Mouse (Mus musculus) right cerebral cortex, postnatal 25 days (tissue): ENCODE measurements around the gene Gm44790.

ENCODE experiments used
- DNase-seq: peaks from one replicate; pipeline ENCODE4 v3.0.0; 2022

Gene Gm44790

DNA sequence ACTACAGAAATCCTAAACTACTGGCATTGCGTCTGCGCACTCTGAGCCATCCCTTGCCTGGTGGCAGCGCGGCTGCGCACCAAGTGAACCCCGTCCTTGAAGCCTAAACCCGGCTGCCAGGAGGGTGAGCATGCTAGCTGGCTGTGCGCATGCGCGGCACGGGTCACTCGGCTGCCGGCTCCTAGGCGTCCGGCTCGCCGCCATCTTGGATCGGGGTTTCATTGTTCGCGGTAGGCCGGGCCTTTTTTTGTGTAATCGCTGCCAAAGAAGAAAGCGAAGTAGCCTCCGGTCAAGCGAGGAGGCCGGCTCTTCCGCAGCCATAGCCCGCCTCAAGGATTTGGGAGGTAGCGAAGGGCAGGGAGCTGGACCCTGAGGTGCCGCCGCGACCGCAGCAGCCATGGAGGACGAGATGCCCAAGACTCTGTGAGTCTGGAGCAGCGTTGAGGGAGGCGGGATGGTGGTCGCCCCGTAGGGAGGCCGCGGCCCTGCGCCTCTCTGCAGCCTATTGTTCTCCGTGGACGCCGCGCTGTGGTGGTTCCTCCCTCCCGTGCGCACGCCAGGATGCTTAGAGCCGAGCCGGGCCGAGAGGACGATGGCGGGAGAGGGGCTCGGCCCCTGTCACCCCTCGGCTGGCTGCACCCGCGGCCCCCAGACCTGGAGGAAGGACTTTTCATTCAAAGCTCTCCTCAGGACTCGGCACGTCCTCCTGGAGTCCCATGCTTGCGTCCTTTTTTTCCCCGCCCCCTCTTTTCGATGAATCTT is 22.2 kb upstream of the Gm44790 start, which contains the start of gene Tia1:
Tia1 (plus strand) TSS at position 120 of the 762 bp plus-strand sequence.
- DNase-seq, result peak; percentile 98

DNA sequence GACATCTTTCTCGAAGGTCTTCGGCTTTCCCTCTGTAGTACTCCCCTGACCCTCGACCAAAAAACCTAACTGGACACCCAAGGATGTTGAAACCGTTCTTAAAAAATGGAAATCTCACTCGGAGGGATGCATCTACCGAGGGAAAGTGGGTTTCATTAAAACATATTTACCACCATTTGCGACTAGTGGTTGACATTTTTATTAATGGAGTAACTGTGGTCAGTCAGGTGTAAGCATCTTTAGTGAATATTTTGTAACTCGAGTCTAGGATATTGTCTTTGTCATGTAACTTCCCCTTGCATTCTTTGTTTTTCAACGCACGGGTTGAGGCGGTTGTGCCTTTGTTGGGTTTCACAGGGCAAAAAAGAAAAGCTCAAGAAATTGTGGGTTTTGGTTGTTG is 21.5 kb upstream of the Gm44790 start:
- DNase-seq, result no peak

DNA sequence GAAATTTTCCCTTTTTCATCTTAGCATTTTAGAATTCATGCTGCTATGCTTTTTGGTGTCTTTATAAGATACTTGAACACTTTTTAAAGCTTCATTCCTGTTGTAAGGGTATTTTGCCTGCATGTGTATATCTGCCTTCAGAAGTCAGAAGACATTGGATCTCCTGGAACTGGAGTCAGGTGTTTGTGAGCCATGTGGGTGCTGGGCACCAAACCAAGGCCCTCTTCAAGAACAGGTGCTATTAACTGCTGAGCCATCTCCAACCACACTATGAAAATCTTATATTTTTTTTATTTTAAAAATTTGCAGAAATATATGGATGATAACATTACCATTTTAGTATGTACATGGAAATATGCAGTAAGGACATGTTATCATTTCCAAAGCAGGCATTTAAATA is 20.2 kb upstream of the Gm44790 start:
- no peak for DNase-seq

DNA sequence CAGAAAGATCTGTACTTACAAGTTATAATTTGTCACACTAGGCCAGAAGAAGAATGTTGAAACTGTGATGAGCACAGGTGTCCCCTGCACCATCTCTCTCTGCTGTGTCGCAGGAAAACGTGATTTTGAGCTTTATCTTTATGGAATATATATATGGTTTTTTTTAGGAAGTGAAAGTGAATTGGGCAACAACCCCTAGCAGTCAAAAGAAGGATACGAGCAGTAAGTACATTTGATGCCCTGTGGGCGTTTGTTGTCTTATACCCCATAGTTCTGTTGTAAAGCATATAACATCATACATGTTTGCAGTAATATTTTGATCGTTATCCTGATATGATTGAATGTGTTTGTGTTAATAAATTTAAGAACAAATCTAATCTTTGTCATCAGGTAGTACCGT is 7.7 kb upstream of the Gm44790 start:
- no peak for DNase-seq

DNA sequence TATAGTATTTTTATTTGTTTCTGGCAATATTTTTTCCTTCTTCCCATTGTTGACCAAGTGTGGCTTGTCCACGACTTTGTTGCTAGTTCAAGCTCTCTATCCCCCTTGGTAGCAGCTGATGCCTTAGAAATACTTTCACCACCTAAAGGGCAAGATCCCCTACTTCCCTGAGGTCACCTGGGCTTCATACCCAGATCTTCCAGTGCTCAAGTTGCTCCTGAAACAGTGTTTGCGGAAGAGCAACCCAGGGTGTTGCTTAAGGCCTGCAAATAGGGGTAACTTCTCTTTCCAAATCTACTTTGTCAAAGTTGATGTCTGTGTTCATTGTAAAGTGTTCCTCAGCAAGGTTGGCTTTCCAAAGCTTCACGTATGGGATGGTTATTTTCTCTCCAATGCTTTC is 7.2 kb upstream of the Gm44790 start:
- no peak for DNase-seq

DNA sequence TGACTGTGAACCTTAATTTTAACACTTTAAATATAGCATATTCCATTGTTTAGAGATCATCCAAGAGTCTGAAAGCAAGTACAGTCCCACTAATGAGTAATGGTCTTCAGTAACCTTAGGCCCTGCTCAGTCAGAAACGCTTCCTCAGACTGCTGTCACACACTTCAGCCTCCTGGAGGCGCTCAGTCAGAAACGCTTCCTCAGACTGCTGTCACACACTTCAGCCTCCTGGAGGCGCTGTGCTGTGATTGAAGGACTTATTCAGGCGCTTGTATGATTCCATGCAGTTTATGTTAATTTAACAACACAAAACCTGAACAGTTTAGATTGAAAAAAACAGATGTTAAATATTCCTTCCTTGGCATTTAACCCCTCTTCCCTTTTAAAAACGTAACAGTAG is 6.0 kb upstream of the Gm44790 start:
- DNase-seq, result no peak

DNA sequence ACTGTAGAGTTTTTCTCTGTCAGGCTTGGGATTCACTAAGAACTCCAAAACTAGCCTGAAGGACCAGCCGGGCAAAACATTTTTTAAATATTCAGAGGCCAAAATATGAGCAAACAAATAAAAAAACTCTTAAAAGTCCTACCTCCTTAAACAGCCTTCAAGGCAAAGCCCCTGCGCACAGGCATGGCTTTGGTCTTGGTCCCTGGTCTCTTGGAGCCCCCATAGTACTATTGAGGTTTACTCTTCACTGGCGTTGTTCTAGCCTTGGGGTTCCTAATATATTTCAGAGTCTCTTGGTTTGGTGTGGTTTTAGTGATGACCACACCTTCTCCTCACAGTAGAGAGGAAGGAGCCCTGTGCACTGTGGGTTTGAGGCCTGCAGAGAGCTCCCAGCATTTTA is 5.1 kb downstream of the Gm44790 start:
- DNase-seq, result no peak

DNA sequence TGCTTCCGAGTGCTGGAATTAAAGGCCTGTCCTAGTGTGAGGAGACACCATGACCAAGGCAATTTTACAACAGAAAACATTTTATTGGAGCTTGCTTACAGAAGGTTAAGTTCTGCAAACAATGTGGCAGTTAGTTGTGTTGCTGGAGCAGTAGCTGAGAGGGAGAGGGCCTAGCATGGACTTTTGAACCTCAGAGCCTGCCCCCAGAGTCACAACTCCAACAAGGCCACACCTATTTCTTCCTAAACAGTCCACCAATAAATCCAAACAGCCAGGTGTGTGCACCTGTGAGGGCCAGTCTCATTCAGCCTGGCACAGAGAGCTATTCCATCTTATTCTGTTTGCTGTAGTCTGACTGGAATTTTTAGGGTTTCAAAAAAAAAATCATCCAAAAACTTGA is 7.2 kb downstream of the Gm44790 start:
- DNase-seq, result no peak

DNA sequence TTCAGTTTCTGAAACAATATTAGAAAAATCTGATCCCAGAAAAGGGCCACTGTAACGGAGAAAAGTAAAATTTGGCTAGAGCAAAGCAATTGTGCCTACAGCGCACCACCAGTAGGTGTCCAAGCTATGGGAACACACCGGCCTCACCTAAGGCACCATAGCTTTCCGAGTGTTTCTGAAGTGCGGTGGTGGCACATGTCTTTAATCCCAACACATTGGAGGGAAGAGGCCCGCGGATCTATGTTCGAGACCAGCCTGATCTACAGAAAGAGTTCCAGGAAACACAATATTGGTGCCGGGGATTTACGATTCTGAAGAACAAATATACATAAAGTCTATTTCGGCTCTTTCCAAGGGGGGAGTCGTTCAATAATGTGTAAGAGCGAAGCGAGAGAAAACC is 11.3 kb downstream of the Gm44790 start:
- DNase-seq, result no peak

DNA sequence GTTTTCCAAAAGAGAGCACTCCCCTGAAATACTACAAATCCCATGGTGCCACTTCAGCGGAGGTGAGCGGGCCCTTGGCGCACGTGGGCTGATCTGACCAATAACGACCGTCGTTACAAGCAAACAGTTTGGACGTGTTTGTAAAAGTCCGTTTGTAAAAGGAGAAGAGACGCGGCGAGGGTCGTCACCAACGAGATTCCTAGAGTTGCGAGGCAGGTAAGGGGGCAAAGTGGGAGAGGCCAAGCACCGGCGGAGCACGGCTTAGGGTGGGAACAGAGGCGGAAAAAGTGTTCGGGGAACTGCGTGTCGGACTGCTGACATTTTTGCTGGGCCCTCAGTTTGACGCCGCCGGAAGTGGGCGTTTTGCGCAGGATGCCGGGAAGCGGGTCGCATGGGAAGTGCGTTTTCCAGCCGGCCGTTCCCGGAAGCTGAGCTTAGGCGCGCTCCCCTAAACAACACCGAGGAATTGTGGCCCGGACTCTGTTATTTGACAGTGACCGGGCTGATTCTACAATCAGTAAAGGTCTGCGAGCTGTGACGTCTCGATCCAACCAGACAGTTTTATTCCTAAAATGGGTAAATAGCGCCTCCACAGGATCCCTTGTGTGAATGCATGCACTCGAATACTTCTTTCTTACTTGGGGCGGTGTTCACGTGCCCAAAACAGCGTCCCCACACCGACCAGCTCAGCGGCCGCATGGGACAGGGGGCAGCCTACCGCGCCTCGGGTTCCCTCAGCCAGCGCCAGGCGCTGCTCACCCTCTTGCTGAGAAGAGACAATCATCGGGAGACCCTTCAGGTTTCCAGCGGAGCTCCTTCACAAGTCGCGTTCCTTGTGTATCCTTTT is 12.0 kb downstream of the Gm44790 start, which contains the start of gene C87436:
C87436 (plus strand) TSS at position 103 of the 847 bp plus-strand sequence.
- DNase-seq, result peak; percentile 97

DNA sequence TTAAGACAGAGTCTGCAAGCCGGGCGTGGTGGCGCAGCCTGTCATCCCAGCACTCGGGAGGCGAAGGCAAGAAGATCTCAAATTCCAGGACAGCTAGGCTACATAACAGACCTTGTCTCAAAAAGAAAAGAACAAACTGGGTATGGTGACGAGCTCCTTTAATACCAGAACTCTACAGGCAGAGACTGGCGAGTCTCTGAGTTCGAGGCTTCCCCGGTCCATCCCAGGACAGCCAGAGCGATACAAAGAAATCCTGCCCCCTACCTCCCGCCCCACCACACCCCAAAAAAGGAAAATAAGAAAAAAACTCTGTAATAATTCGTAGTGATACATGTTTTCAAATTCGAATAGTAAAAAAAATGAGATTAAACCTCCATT is 12.7 kb downstream of the Gm44790 start:
- DNase-seq, result no peak

DNA sequence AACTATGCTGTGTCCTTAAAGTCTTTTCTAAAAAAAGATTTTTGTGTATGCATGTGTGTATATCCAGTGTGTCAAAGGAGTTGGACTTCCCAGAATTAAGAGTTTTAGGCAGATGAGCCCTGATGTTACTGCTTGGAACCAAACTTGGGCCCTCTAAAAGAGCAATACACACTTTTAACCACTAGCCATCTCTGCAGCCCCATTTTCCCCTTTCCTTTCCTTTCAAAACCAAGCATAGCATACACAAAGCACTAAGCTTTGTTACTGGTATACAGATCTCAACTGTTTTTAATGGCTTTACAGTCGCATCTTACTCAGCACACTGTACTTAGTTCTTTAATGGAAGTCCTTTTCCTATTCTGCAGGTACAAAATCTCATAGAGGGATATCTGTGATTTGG is 13.1 kb downstream of the Gm44790 start:
- no peak for DNase-seq

DNA sequence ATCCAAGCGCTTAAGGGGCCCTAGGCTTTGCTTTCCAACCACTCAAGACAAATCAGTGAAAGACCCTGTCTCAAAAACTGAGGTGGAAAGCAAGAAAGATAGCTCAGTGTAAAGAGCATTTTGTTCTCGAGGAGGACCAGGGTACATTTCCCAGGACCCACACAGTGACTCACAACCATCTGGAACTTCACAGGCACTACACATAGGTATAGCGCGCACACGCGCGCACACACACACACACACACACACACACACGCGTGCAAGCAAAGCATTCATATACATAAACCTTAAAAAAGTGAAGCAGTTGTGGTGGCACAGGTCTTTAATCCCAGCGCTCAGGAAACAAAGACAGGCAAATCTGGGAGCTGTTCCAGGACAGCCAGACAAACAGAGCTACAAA is 15.1 kb downstream of the Gm44790 start:
- no peak for DNase-seq

DNA sequence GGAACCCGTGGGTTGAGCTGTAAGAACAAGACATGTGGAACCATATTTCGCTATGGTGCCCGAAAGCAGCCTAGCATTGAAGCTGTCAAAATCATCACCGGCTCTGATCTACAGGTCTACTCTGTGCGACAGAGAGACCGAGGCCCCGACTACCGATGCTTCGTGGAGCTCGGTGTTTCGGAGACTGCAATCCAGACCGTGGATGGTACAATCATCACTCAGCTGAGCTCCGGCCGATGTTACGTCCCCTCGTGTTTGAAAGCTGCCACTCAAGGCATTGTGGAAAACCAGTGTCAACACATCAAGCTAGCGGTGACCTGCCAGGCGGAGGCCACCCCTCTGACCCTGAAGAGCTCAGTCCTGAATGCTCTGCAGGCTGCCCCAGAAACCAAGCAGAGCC is 19.1 kb downstream of the Gm44790 start:
- DNase-seq, result no peak

DNA sequence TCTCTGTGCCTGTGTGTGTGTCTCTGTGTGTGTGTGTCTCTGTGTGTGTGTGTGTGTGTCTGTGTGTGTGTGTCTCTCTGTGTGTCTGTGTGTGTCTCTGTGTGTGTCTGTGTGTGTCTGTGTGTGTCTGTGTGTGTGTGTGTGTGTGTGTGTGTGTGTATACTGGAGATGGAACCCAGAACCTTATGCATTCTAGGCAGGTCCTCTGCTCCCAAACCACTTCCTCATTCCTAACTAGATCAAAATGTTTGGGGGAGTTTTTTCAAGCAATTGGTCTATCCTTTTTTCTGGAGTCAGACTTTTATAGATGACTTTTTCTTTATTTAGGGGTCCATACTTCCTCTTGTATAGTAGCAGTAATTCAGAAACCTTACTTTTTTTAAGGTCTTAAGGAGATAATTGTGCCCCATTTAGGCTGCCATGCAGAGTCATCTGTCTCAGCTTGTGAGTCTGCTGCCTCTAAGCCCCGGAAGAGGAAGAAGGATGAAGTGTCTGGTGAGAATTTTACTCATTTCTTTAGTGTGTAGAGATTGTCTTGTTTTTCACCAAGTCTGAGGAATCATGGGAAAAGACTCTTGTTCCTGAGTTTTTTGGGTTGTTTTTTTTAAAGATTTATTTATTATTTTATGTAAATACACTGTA is 20.6 kb downstream of the Gm44790 start:
- no peak for DNase-seq

DNA sequence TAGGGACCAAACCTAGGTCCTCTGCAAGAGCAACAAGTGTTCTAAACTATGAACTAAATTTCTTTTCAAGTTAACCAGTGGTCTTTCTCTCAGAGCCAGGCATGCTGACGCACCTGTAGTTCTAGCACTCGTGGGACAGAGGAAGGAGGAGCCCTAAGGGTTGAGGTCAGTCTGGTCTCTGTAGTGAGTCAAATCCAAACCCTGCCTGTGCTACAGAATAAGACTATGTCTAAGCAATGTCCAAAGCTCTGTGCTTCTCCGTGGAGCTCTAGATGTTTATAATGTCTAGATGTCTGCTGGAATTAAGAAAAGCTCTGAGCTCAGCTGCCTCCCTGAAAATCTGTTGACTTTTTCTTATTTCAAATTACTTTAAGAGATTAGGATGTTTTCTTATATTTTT is 30.3 kb downstream of the Gm44790 start:
- no peak for DNase-seq

DNA sequence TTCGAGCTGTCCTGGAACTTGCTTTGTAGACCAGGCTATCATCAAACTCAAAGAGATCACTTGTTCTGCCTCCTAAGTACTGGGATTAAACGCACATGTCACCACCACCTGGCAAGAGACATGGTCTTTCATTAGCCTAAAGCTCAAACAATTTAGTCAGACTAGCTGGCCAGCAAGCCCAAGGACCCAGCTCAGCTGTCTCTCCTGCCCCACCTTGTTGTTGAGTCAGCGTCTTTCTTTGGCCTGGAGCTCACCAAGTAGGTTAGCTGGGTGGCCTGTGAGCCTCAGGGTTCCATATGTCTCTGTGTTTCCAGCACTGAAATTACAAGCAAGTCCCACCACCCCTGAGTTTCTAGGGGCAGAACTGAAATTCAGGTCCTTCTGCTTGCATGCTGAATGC is 36.6 kb downstream of the Gm44790 start:
- DNase-seq, result no peak

DNA sequence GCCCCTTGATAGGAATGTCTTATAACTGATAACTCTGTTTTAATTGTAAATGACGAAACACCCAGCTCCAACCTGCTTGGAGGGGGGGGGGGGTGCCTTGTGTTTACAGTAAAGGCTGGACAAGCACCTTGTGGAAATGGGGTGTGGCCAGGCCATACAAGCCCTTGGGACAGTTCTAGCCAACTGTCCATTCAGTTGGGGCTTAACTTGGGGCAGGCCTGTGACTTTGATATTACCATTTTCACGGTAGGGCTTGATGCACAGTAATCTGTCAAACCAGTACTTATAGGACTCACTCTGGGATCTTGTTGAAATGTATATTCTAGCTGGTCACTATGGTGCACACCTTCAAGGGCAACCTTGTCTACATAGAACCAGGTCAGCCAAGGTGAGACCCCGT is 44.9 kb downstream of the Gm44790 start:
- no peak for DNase-seq

DNA sequence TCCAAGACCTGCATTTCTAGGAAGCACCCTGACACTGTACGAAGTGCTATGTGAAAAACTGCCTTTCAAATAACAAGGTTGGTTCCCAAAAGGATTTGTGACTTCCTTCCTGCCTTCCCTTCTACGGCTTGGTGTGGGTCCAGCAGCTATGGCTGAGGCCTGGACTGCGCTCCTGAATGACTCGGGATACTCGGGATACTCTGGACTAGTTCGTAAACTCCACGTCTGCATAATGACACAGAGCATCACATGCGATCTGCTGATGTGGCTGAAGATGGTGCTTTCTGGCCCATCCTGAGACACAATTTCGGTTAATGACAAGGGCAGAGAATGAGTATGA is 45.3 kb downstream of the Gm44790 start:
- no peak for DNase-seq

DNA sequence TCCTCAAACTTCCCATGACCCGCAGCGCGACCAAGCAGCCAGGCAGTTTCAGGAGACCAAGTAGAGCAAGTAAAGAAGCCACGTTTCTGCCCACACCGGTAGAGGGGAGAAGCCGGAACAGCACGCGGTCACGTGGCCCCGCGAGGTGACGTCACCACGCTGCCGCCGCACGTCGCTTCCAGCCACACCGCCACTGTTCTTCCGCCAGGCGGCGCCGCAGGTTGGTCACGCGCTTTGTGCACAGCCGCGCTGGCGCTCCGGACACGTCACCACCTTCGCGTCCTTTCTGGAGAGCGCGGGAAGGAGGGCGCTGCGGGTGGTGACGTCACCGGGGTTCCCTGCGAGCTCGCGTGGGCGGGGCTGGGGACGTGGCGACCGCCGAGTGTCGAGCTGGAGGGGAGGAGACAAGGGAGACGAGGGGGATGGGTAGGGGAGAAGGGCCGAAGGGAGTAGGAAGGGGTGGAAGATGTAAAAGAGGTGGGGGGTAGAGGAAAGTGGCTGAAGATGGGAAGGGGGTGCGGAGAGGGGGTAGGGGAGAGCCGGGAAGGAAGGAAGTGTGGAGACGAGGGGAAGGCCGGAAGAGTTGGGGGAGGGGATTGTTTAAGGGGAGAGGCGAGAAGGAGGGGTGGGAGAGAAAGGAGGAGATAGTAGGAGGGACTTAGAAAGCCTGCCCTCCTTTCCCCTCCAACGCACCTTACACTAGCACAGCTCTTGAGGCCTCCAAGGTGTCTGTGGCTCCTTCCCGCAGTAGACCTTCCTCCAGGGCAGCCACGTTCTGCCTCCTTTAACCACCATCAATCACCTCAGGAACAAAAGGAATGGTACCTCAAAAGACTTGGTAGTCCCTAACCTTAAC is 45.9 kb downstream of the Gm44790 start:
- peak; percentile 100 for DNase-seq

DNA sequence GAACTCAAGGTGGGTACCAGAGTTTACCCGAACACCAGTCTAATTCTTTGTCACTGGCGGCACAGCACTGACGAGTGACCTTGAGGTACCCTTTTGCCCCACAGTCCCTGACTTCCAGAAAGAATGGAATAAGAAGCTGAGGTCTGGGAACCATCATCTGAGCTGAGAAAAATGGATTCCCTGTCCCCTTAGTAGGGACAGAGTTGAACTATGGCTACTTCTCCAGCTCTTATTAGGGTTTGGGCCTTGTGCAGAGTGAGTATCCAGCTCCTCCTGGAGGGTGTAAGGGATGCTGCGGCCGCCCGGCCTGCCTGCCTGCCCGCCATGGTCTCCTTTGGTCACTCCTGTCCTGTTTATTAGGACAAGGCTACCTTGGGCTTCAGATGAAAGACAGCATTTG is 46.6 kb downstream of the Gm44790 start:
- DNase-seq, result no peak

DNA sequence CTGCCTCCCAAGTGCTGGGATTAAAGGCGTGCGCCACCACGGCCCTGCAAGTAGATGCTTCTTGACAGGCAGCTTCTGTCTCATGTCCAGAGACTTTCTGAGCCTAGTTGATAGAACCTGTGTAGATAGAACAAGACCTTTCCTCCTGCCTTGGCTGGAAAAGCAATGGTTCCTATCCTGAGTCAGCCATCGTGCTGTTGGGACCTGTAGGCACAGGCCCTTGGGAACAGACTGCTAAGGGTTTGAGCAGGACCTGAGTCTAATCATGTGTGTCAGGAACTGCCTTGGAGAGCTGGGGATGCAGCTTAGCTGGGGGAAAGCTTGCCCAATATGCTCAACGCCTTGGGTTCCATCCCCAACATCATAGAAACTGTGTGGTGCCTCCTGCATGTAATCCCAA is 47.6 kb downstream of the Gm44790 start:
- DNase-seq, result no peak

DNA sequence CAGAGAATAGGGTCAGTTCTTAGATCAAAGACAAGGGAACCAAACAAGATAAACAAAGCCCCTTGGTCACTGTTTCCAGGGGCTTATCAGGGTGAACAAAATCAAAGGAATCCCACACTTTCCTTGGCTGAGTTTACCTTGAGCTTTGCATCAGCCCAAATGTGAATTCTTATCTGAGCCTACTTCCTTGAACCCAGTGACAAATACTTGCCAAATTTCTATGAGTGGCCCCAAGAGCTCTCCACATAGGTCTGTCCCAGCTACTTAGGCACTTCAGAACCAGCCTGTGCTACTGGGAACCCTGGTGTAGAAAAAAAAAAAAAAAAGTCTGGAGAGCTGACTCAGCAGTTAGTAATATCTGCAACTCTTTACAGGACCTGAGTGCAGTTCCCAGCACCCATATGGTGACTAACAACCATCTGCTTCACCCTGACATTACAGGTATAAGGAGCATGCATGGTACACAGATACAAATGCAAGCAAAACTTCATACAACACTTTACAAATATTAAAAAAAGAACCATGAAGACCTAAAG is 48.3 kb downstream of the Gm44790 start:
- DNase-seq, result no peak
